Mouse (Mus musculus) right cerebral cortex, postnatal 14 days (tissue): ENCODE measurements around the gene Zfp560.
"Not testable (repeated sequence)": the region's sequence is repeated elsewhere in the genome, so short reads cannot be mapped to it uniquely, and the experiment has no call there.

ENCODE experiments used
- DNase-seq: peaks from one replicate; pipeline ENCODE4 v3.0.0; 2022

Gene Zfp560

GRCm38 (mm10) chr9:20384532-20385342 is at the start of gene Zfp560:
TSS of gene Zfp560 (minus strand) at chr9:20385177.
- DNase-seq, result peak; percentile 89

- DNase-seq, result no peak
These were observed 45.0 kb upstream of the Zfp560 start for GRCm38 (mm10) chr9:20430004-20430403.

- DNase-seq, result no peak
These were observed 26.5 kb upstream of the Zfp560 start for GRCm38 (mm10) chr9:20411460-20411859.

- no peak for DNase-seq
These were observed 24.3 kb upstream of the Zfp560 start for GRCm38 (mm10) chr9:20409319-20409718.

- peak; percentile 4 for DNase-seq
These were observed 346 bp upstream of the Zfp560 start for GRCm38 (mm10) chr9:20385343-20385703.

GRCm38 (mm10) chr9:20383659-20384058 is 1.3 kb downstream of the Zfp560 start:
- DNase-seq, result no peak

- DNase-seq, result no peak
These were observed 10.3 kb downstream of the Zfp560 start for GRCm38 (mm10) chr9:20374712-20375111.

GRCm38 (mm10) chr9:20367311-20367710 is 17.7 kb downstream of the Zfp560 start:
- DNase-seq, result no peak

GRCm38 (mm10) chr9:20348501-20348900 is 36.5 kb downstream of the Zfp560 start:
- DNase-seq, result no peak

GRCm38 (mm10) chr9:20335994-20336393 is 49.0 kb downstream of the Zfp560 start, which contains the start of gene Olfr18:
TSS of gene Olfr18 (minus strand) at chr9:20336094.
- DNase-seq, result no peak

GRCm38 (mm10) chr9:20298232-20298631 is 86.7 kb downstream of the Zfp560 start, which contains the start of gene Olfr873:
TSS of gene Olfr873 (plus strand) at chr9:20298532.
- DNase-seq, result no peak

- DNase-seq, result not testable (repeated sequence)
These were observed 89.4 kb downstream of the Zfp560 start for GRCm38 (mm10) chr9:20295562-20295961.
